Mouse (Mus musculus): Measurements from ENCODE around the gene Tnfsf9.

GRCm38 (mm10) chr17:57125853-57126622 is 20.9 kb downstream of the Tnfsf9 start:
- TF ChIP-seq CTCF (IDR thresholded peaks at IDR 0.05; ENCODE audit: control insufficient read depth, insufficient read depth, low read length) (no peak), POLR2A (IDR thresholded peaks at IDR 0.05; ENCODE audit: borderline replicate concordance, control insufficient read depth, low read depth, low read length) (no peak)
